Mouse (Mus musculus): ENCODE results near the gene Samt4.
"Not testable (repeated sequence)": the region's sequence is repeated elsewhere in the genome, so short reads cannot be mapped to it uniquely, and the experiment has no call there.

The Samt4 gene

DNA sequence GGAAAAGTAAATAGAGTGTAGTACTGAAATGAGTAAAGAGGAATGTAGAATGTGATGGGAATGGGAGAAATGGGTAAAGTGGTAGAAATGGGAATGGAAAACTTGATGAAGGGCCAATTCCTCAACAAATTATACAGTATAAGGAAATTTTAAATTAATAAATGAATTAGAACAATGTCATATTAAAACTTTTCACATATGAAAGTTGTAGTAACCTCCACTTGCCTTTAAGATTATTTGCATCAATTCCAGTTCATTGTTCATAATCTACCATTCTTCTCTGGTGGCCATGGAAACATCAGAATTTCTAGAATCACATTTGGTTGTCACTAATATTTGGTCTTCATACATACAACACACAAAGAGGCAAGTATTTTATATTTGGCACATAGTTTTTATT is at the start of gene Samt4:
TSS of gene Samt4 (plus strand) at position 301 of the 400 bp plus-strand sequence.
- no peak for DNase-seq

DNA sequence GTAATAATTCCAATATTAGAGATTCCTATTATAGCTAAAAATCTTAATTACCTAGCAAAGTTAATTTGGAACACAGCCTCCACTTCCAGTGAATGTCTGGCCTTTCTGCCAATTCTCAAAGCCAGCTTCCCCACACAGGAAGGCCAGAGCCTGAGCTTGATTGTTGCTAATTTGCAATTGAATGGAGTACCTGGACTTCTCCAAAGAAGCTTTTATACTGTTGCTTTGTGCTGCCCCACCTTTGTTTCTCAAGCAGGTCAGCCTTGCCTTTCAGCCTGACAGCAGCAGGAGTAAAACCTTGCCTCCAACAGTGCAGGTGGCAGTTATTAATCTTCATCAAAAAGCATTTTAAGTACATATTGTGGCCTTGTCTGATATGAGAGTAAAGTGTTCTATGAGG is 38.1 kb upstream of the Samt4 start:
- DNase-seq: not testable (repeated sequence)

DNA sequence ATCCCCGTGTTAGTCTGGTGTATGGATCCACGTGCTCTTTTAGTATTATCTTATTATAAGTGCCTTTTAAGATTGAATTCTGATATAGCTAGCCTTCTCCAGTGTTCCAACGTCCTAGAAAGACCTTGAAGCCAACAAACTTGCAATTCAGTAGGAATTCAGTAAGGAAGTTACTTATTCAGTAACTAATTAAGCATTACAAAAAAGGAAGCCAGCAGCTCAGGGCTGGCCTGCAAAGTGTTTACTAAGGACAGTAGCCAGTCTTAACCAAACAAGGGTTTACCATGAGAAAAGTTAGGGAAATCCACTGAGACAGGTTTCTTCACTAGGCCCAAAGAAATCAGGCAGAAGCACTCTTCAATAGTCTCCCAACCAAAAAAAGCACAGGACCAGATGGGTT is 13.4 kb upstream of the Samt4 start:
- not testable (repeated sequence) for DNase-seq

Measured in kidney, postnatal 10 days (tissue).